Mouse (Mus musculus) heart, postnatal 0 days (tissue): Measurements from ENCODE around the gene Mfsd11.

Source experiments
- CTCF ChIP-seq: IDR thresholded peaks from 2 replicates; pipeline ENCODE4 v1.5.1; 2016; ENCODE audit warnings: antibody characterized with exemption, control low read depth, low read depth
- EP300 ChIP-seq: IDR thresholded peaks from 2 replicates; pipeline ENCODE4 v1.6.1; 2016; ENCODE audit warnings: antibody characterized with exemption, low read depth

DNA sequence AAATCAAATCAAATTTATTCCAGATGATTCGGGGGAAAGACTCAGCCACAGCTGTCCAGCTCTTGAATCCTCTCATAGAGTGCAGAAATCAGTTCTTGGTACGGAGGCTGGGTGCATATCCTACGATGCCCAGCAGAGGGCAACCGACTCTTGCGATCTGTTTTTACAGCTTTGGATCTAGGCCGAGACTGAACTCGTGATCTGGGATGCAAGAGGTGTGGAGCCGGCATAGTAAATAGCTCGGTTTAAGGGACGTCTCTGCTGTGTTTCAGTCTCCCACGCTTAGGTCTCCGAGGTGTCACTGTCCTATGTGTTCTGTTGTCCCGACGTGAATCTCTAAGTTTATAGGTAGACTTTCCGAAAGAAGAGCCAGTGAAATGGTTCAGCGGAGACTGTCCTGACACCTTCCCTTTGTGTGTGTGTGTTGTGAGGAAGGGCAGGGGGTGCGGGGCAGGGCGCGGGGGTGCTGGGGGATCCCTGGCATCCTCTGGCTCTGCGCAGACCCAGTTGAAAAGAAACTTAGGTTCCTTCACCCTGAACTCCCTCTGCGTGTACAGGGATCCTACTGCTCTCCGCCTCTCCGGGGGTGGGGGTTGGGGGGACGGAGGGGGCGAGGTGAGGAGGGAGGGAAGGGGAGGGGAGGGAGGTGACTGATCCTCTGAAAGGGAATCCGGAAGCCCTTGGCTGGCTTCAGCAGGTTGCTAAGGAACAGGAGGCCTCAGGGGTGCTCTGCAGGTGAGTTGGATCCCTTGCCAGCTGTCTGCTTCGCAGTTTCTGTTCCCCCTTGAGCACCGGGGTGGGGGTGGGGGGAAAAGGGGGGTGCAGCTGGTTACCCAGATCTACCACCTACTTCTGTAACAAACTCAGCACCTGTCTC, 33.3 kb downstream of the Mfsd11 start:
- TF ChIP-seq CTCF (peak; percentile 95), EP300 (no peak)
